Mouse (Mus musculus) forebrain, embryonic 16.5 days (tissue): ENCODE data around the gene 4930556J24Rik. TPM values are rescaled to one million over a fixed set of nuclear protein-coding genes. Genes with fewer than 3 reads are reported as not detected.
"Not testable (repeated sequence)": the region's sequence is repeated elsewhere in the genome, so short reads cannot be mapped to it uniquely, and the experiment has no call there.

Experiments used
- ATAC-seq: fragments of 200-750 bp; cut with Nextera tagmentation; 2 replicates; pipeline ENCODE4 v1.8.0; 2017; ENCODE audit warnings: mild to moderate bottlenecking, moderate library complexity
- H3K27ac ChIP-seq: fragments of 300-500 bp; sonication (generic); 2 replicates; pipeline ENCODE4 v1.5.1; 2014; ENCODE audit warnings: low read length, control low read depth
- H3K27me3 ChIP-seq: fragments of 300-500 bp; sonication (generic); replicated peaks from 2 replicates; pipeline ENCODE4 v1.6.1; 2014; ENCODE audit warnings: low read length; ENCODE audit not compliant: control insufficient read depth, insufficient read depth
- H3K36me3 ChIP-seq: fragments of 300-500 bp; sonication (generic); 2 replicates; pipeline ENCODE4 v1.6.1; 2014; ENCODE audit not compliant: control insufficient read depth, insufficient read depth
- H3K4me1 ChIP-seq: fragments of 300-500 bp; sonication (generic); replicated peaks from 2 replicates; pipeline ENCODE4 v1.6.1; 2014; ENCODE audit warnings: low read length; ENCODE audit not compliant: control insufficient read depth, insufficient read depth
- H3K4me2 ChIP-seq: fragments of 300-500 bp; sonication (generic); 2 replicates; pipeline ENCODE4 v1.6.1; 2014; ENCODE audit warnings: mild to moderate bottlenecking, low read length, control low read depth
- H3K4me3 ChIP-seq: fragments of 300-500 bp; sonication (generic); replicated peaks from 2 replicates; pipeline ENCODE4 v1.5.1; 2014; ENCODE audit warnings: mild to moderate bottlenecking, low read length, control low read depth
- H3K9ac ChIP-seq: fragments of 300-500 bp; sonication (generic); replicated peaks from 2 replicates; pipeline ENCODE4 v1.6.1; 2014; ENCODE audit warnings: low read depth, low read length, control low read depth
- H3K9me3 ChIP-seq: fragments of 300-500 bp; sonication (generic); 2 replicates; pipeline ENCODE4 v1.6.1; 2016; ENCODE audit warnings: low read length; ENCODE audit not compliant: control insufficient read depth
- WGBS: fragments of 180-500 bp; shearing (Covaris S2); extraction: QIAGEN DNeasy Blood & Tissue Kit; methylation state at CpG from one replicate; pipeline ENCODE4 v1.1.7; 2014; 5-methylcytosine and 5-hydroxymethylcytosine counted together
- polyA plus RNA-seq: library from polyadenylated mRNA; unstranded; fragments of >200 nt; fragmentation: Nextera tagmentation; extraction: Ambion mirVana; gene quantifications from 2 replicates; pipeline ENCODE4 v1.2.1, GENCODE M21; 2015

The 4930556J24Rik gene
- polyA plus RNA-seq: 0.21 and 0.30 TPM in 2 replicates

DNA sequence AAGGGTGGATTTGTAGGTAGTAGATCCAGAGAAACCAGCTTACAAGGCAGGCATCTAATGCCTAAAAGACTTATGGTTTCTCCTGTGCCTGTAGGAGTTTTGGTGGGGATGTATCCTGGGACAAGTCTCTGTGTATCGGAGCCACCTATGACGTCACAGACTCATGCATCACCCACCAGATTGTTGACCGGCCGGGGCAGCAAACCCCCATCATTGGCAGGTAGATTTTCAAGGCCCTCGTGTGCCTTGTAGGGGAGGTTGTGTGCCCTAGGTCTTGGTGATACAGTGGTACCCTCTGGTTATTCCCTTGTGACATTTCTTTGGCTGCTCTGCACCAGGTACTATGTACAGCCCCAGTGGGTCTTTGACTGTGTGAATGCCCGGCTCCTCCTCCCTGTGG lies at the start of gene 4930556J24Rik:
4930556J24Rik (minus strand) TSS at position 101 of the 400 bp plus-strand sequence.
- no peak for ATAC-seq
- no peak within 1 kb of the TSS for H3K4me2 ChIP-seq
- no peaks in the 10 kb centered on the region for H3K4me1 ChIP-seq
- H3K9me3 ChIP-seq: no peaks in the 10 kb centered on the region
- WGBS: 93% methylated on average over 6 of the region's 6 CpGs
- no peak within 1 kb of the TSS for H3K4me3 ChIP-seq
- H3K36me3 ChIP-seq: peaks cover 35% of the 10 kb centered on the region
- no peak within 1 kb of the TSS for H3K9ac ChIP-seq
- H3K27me3 ChIP-seq: no peaks in the 10 kb centered on the region
- no peak within 1 kb of the TSS for H3K27ac ChIP-seq

DNA sequence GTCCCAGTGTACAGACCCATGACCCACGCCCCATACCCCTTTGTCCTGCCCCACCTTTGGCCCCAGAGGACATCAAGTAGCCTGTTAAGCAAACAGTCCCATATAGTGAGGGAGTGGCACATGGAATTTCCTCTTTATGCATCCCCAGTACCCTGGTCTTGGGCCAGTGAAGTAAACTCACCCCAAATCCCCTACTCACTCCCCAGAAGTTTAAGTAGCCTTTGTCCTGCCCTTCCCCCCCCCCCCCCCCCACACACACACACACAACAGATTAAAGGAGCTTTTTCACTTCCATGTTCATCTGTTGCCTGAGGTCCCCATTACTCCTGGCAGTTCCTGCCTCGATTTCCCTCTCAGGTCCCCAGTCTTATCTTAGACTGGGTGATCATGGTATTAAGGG lies 46.7 kb upstream of the 4930556J24Rik start:
- Histone ChIP-seq H3K4me3 (no peak overlapping the region), H3K4me2 (no peak overlapping the region), H3K9ac (no peak overlapping the region), H3K36me3 (no peaks in the 10 kb centered on the region), H3K9me3 (no peaks in the 10 kb centered on the region), H3K27me3 (no peaks in the 10 kb centered on the region), H3K4me1 (no peaks in the 10 kb centered on the region; the same call in 1 of the 2 replicates), H3K27ac (no peak overlapping the region)
- 80% methylated on average over 2 of the region's 2 CpGs for WGBS
- ATAC-seq: no peak

- not testable (repeated sequence) for H3K4me3 ChIP-seq, H3K9ac ChIP-seq, H3K36me3 ChIP-seq, ATAC-seq, H3K27ac ChIP-seq, H3K4me1 ChIP-seq, H3K27me3 ChIP-seq, H3K9me3 ChIP-seq, H3K4me2 ChIP-seq
- 91% methylated on average over 13 of the region's 13 CpGs for WGBS
These were observed 45.5 kb upstream of the 4930556J24Rik start for GRCm38 (mm10) chr11:4022111-4022510.

DNA sequence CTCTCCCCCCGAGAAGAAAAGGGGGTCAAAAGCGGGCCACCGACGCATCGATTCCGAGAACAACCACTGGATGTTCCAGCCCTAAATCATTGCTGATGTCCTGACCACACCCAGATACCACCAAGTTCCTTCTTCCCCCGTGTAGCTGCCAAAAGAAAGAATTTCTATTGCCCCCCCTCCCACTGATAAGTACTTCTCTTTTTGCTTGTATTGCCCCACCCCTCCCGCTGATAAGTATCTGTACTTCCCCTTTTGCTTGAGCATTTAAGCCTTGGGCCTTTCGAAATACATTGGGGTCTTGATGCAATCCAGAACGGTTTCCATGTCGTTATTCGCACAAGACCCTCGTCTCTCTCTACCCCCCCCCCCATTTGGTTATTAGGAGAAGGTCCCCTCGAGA lies 39.2 kb upstream of the 4930556J24Rik start:
- WGBS: 90% methylated on average over 14 of the region's 14 CpGs
- not testable (repeated sequence) for ATAC-seq

GRCm38 (mm10) chr11:4012616-4013015 lies 36.0 kb upstream of the 4930556J24Rik start:
- Histone ChIP-seq H3K4me2 (no peak overlapping the region), H3K9me3 (no peaks in the 10 kb centered on the region; the same call in 1 of the 2 replicates), H3K27me3 (no peaks in the 10 kb centered on the region), H3K27ac (no peak overlapping the region), H3K36me3 (no peaks in the 10 kb centered on the region), H3K4me3 (no peak overlapping the region), H3K4me1 (no peaks in the 10 kb centered on the region), H3K9ac (no peak overlapping the region)
- 50% methylated on average over 1 of the region's 1 CpGs for WGBS
- ATAC-seq: no peak

More for the DNA sequence above, 39.2 kb upstream of the 4930556J24Rik start:
- not testable (repeated sequence) for H3K27me3 ChIP-seq, H3K27ac ChIP-seq, H3K9me3 ChIP-seq, H3K36me3 ChIP-seq, H3K9ac ChIP-seq, H3K4me3 ChIP-seq, H3K4me1 ChIP-seq, H3K4me2 ChIP-seq

- Histone ChIP-seq H3K9me3 (no peaks in the 10 kb centered on the region), H3K36me3 (no peaks in the 10 kb centered on the region), H3K4me1 (no peaks in the 10 kb centered on the region), H3K4me3 (no peak overlapping the region), H3K27ac (no peak overlapping the region), H3K4me2 (no peak overlapping the region), H3K27me3 (no peaks in the 10 kb centered on the region), H3K9ac (no peak overlapping the region)
- WGBS: 88% methylated on average over 3 of the region's 3 CpGs
- ATAC-seq: no peak
These were observed 29.9 kb upstream of the 4930556J24Rik start for GRCm38 (mm10) chr11:4006462-4006861.

- Histone ChIP-seq H3K4me3 (no peak overlapping the region), H3K9ac (no peak overlapping the region), H3K4me1 (no peaks in the 10 kb centered on the region), H3K27ac (no peak overlapping the region), H3K4me2 (no peak overlapping the region), H3K27me3 (no peaks in the 10 kb centered on the region; the same call in 1 of the 2 replicates), H3K9me3 (no peaks in the 10 kb centered on the region), H3K36me3 (no peaks in the 10 kb centered on the region)
- 61% methylated on average over 5 of the region's 5 CpGs for WGBS
- no peak for ATAC-seq
These were observed 28.7 kb upstream of the 4930556J24Rik start for GRCm38 (mm10) chr11:4005220-4005805.

- Histone ChIP-seq H3K27ac (no peak overlapping the region), H3K36me3 (no peaks in the 10 kb centered on the region), H3K9ac (no peak overlapping the region), H3K4me1 (0 out of 2 replicates have a peak, but pooled peaks cover 3% of the 10 kb centered on the region), H3K4me3 (no peak overlapping the region), H3K4me2 (no peak overlapping the region), H3K27me3 (peaks cover 26% of the 10 kb centered on the region), H3K9me3 (no peaks in the 10 kb centered on the region)
- WGBS: 3% methylated on average over 5 of the region's 5 CpGs
- no peak for ATAC-seq
These were observed 25.0 kb upstream of the 4930556J24Rik start for GRCm38 (mm10) chr11:4001603-4002002.

- Histone ChIP-seq H3K9ac (no peak overlapping the region), H3K4me2 (no peak overlapping the region), H3K27ac (no peak overlapping the region), H3K9me3 (no peaks in the 10 kb centered on the region), H3K27me3 (peaks cover 26% of the 10 kb centered on the region), H3K4me3 (no peak overlapping the region), H3K36me3 (no peaks in the 10 kb centered on the region), H3K4me1 (0 out of 2 replicates have a peak, but pooled peaks cover 3% of the 10 kb centered on the region)
- ATAC-seq: no peak
- WGBS: 79% methylated on average over 5 of the region's 5 CpGs
These were observed 23.0 kb upstream of the 4930556J24Rik start for GRCm38 (mm10) chr11:3999547-3999946.
